Mouse (Mus musculus): Measurements from ENCODE around the gene Fam111a.

The Fam111a gene

DNA sequence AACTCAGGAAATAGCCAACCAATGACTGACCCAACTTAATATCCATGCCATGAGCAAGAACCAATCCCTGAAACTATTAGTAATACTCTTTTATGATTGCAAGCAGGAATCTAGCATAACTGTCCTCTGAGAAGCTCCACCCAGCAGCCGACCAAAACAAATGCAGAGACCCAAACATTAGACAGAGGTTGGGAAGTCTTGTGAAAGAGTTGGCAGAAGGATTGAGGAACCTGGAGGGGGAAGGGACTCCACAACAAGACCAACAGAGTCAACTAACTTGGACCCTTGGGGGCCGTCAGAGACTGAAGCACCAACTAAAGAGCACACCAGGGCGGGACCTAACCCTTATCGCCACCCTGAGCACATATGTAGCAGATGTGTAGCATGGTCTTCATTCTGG is 12.7 kb downstream of the Fam111a start:
- no peak for DNase-seq (ENCODE audit: inconsistent ontology term)

DNA sequence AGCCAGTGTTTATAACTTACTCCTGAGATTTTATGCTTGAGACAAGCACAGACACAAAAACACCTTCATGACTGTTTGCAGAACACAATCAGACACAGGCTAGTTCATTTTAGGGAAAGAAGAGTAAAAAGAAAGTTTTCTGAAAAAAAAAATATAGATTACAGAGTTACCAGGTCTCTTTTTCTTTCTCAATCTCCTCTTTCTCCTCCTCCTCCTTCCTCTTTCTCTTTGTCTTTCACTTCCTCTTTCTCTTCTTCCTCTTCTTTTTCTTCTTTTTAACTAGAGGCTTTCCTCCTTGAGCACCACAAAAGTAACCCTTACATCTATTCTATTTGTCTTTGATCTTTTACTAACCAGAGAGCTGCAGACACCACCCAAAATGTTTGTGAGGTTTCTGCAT is 18.7 kb downstream of the Fam111a start:
- no peak for DNase-seq (ENCODE audit: inconsistent ontology term)

DNA sequence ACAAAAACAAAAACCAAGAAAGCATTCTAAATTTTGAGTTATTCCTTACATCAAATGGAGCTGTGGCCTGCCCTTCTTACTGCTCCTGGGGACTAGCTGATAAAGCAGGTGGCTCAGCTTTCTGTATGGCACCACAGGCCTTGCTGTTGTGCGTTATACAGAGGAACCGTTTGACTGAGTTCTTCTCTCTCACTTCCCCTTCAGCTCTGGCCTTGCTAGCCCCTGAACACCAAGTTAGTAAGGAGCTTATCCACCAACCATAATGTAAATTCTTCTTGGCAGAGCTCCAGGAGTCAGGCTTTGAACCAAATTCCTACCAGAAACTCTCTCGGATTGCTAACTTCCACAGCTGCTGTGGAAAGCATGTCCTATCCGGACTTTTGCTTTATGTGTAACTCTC is 21.5 kb downstream of the Fam111a start:
- DNase-seq (ENCODE audit: inconsistent ontology term): no peak

DNA sequence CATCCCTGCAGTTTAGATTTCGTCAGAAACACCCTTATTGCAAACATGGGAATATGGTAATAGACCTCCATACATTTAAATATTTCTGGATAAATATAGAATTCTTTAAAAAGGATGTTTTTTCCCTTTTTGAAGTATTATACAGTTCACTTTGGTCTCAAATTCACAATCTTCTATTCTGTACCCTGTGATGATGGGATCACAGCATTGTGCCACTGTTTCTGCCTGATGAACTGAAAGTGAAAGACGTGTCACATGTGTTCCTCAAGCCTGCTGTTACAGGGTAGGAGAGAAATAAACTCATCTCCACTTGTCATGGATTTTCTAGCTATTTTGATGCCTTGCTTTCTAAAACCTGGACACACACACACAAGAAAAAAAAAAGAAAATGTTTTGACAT is 25.3 kb downstream of the Fam111a start:
- DNase-seq (ENCODE audit: inconsistent ontology term): no peak

DNA sequence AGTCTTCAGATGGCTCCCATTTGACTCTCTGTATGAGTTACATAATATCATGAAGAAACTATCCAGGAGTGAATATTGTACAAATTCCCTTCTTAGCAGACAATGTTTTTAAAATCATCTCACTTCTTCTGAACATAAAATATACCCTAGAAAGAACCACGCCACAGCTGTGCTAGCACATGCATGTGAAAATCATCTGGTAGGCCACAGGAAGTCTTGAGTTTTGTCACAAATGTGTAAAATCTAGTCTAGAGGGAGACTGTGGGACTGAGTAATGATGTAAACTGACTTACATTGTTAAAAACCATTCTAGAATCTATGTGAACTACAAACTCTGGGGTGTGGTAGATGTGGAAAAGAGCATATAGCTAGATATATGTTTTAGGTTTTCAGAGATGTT is 26.1 kb downstream of the Fam111a start:
- DNase-seq (ENCODE audit: inconsistent ontology term): no peak

DNA sequence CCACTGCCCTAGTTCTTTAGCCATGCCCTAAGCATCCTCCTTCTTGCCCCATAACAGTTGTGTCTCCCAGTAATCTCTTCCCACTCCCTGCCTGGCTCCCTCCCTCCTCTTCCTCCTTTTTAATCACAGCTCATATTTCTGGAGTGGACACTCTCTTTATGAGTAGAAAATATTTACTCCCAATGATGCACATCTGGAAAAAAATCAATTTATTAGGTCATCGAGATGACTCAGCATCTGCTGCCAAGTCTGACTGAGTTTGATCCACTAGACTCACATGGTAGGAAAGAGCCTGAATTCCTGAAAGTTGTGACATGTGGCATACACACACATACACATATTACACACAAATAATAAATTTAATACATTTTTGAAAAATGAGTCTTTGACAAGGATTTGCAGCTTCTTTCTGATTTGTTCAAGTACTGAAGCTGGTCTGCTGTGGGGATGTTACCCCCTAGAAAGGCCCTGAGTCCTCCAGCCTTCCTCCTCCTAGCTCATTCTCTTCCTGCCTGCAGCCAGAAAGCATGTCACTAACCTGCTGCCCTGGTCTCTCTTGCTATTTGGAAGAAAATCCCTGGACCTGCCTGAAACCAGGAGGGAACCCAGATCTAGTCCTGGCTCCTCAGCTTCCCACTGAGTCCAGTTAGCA is 27.2 kb downstream of the Fam111a start:
- no peak for DNase-seq (ENCODE audit: inconsistent ontology term)

DNA sequence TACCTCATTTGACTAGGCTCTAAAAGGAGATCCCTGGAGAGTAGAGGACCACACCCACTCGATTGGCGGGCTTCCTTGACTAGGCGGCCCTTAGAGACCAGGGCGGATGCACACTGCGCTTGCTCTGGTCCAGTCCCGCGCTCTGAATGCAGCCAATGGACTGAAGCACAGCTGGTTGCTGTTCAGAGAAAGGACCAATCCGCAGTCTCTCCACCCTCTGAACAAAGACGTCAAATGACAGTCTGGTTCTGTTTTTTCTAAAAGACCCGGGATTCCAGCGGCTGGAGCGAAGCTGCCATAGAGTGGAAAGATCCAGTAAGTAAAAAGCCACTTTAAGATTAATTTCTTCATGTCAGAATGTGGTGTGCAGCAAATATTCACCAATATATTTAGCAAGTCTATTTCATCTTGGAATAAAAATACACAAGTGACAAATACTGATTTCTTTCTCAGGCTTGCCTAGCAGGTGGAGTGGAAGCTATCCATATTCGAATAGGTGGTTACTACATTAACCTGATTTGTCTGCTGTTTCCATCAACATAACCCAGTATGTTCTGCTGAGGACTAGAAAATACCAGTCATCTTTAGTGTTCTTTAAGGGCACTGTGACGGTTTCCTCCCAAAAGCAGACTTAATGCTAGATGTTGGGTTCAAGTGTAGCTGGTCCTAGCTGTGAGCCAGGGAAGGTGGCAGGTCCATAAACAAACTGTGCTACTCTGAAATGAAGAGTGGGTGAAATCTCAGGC is 27.9 kb downstream of the Fam111a start:
- DNase-seq (ENCODE audit: inconsistent ontology term): peak; percentile 90

DNA sequence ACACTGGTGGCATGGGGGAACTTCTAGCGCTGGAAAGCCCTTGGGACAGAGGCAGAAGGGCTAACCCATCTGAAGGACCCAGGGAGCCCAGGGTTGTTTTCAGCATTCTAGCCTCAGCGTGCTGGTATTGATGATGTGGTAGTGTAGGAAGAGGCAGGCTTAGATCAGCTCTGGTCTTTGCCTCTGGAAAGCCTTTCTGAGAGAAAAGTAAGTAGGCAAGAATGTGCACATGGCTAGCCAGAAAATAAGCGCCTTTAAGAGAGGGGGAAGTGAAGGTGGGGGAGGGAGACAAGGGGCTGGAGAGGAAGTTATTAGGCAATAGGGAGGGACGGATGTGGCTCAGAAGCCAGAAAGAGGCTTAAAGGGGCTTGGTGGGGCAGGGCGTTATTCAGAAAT is 28.5 kb downstream of the Fam111a start:
- peak; percentile 55 for DNase-seq (ENCODE audit: inconsistent ontology term)

DNA sequence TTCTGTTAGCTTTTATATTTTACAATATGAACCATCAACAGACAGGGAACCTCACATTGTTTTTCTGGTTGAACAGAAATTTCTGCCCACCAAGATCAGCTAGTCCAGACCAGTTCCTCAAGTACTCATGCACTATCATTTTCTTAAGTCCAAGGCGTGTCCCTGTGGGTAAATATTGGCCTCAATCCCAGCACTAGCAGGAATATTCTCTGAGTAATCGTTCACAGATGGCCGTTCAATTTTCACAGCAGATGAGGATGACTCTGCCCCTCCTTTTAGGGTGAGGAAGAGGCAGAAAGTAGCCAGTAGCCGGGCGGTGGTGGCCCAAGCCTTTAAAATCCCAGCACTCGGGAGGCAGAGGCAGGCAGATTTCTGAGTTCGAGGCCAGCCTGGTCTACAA is 29.6 kb downstream of the Fam111a start:
- no peak for DNase-seq (ENCODE audit: inconsistent ontology term)

DNA sequence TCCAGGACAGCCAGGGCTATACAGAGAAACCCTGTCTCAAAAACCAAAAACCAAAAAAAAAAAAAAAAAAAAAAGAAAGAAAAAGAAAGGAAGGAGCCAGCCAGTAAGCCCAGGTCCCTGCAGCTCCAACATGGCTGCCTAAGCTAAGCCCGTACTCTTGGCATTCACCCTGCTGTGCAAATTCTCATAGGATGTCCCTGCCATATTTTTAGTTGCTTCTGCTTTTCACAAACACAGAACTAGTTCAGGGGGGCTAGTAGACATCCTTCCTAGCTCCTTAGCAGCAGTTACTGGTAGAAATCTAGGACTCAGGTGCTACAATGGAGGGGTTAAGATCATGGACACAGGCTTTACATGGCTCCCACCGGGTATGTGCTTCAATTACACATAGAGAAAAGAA is 30.0 kb downstream of the Fam111a start:
- DNase-seq (ENCODE audit: inconsistent ontology term): no peak

DNA sequence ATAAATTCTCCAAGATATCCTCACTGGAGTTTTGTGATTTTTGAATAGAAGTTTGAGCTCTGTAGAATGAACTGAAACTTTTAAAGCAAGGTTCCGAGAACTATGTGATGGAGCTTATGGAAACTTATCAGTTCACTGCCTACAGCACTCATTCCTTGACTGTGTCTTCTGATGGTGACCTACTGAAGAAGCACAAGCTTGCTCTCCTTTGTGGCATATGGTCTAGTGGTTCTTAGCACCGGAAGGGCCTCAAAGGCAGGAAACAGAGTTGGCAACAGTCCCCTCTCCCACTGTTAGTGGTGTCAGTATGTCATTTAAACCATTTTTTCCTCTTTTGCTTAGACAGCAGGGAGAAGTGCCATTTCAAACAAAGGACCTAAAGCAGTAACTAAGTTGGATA is 31.1 kb downstream of the Fam111a start:
- no peak for DNase-seq (ENCODE audit: inconsistent ontology term)

DNA sequence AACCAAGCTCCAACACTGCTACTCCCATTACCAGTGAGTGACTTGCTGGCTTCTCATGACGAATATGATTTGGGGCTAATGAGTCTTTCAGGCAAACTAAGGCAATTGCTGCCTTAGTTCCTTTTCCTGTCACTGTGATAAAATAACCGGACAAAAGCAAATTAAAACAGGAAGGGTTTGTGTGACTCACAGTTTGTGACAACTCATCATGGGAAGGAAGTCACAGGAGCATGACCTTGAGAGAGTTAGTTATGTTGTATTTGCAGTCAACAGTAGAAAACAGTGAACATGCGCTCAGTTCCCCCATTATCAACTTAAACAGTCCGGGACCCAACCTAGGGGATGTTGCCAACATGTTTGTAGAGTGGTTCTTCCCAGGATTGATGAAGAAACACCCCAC is 39.8 kb downstream of the Fam111a start:
- DNase-seq (ENCODE audit: inconsistent ontology term): no peak

DNA sequence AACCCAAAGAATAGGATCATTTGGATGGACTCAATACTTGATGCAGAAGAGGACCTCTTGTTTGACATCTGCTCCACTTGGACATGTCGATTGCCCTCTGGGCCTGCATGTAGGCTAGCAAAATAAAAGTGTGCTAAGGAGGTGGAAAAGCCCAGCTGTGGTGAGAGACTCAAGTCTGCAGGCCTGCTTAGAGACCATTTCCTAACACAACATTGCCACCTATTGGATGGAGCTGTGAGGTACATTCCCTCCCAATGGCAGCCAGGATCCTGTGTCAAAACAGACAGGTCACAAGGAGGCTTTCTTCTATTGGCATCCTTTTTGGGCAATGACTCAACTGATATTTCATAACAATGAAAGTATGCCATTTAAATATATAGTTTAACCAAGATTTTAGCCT is 46.4 kb downstream of the Fam111a start:
- DNase-seq (ENCODE audit: inconsistent ontology term): peak; percentile 60

DNA sequence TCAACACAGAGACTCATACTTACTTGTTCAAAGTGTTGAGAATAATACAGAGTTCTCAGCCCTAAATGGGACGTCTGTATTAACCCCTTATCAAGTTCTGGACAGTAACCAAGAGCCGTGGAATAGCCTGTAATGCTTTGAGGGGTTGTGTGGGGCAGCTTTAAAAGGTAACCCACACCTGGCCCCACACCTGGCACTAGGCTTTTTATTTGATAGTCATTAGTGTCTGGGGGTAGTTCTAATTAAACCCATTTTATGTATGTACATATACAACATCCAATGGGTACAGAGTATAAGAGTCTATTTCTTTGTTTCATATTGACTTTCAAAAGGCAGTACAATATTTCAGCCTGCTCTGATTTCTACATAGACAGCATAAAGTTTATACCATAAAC is 49.6 kb downstream of the Fam111a start:
- DNase-seq (ENCODE audit: inconsistent ontology term): no peak

DNA sequence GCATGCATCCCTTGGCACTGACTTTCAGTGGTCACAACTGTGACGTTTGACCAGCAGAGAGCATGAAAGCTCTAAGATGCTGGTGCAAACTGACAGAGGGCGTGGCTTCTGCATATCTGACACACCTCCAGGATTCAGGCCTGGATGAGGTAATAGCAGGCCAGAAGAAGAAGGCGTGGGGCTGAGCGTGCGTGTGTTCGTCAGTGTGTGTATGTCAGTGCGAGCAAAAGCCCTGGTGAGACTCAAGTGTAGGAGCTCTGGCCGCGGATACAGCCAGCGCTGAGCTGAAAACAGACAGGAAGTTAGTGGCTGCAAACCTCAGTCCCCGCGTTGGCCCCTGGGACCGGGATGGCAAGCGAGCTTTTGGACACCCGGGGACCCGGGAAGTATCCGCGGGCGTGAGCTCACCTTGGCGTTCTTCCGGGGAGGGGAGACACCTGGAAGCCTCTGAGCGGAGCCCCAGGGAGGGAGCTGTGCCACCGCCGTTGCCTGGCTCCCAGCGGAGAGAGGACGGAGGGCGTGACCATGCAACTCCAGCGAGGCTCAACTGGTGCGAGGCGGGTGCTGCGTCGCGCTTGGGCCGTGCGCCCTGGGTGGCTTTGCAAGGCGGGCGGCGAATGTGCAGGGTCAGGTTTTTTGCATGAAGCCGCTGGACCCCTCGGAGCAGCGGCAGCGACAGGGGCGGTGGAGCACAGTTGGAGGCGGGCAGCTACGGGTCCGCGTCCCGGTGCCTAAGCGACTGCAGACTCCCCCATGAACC is 50.2 kb downstream of the Fam111a start:
- DNase-seq (ENCODE audit: inconsistent ontology term): peak; percentile 81

DNA sequence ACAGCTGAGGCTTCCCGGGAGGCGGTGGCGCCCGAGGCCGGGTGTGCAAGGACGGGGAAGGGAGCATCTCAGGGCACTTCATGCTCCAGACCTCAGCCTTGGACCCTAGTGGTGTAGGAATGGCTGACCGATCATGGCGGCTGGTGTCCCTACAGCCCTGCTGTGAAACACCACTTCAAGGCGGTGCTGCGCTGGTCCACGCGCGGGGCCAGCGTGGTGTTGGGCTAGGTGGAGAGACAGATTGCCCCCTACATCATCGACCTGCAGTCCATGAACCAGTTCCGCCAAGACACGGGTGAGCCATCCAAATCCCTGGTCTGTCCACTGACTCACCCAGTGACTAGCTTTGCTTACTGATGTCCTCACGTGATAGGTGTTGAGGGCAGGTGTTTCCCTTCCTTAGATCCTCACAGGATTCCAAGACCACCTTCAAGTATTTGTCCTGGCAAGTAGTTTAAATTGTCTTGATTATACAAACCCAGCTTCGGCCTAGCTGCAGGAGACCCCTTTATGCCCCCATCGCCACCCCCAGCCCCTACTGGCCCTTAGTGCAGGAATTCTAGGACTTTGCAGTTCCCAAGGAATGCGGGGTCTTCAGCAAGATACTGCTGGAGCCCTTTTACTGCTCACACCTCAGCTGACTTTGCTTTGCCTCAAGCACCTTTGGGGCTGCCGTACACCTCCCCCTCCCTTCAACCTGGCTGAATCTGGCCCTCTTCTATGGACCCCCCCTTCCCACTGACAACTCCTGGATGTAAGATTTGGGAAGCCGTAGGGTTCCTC is 50.9 kb downstream of the Fam111a start:
- no peak for DNase-seq (ENCODE audit: inconsistent ontology term)

DNA sequence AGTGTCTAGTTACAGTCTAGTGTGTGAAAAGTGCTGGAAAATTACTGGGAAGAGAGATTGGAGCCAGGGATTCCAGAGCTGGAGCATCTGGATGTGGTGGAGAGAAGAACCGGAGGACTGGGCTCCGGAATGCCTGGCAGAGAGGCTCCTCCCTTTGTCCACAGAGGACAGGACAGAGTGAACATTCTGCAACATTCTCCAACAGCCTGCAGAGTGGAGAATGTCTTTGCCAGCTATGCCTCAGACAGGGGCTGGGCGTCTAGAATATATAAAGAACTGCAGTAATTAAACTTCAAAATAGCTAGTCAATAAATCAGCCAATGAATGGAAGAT is 51.5 kb downstream of the Fam111a start:
- peak; percentile 32 for DNase-seq (ENCODE audit: inconsistent ontology term)

DNA sequence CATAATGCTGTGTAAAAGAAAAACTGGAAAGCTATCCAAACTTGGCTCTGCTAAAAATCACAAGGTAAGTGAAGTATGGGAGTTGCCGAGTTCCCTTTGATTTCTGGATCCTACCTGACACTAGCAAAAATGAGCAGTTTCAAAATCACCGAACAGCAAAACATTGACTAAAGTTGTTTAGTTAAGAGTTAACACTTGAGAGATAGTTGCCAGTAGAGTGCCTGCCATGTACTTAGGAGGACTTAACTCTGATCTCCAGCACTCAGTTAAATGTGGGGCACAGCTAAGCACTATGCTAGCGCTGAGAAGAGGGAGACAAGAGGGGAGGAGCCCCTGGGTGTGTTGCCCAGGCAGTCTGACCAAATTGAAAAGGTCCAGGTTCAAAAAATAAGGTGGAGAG is 53.1 kb downstream of the Fam111a start:
- no peak for DNase-seq (ENCODE audit: inconsistent ontology term)

DNA sequence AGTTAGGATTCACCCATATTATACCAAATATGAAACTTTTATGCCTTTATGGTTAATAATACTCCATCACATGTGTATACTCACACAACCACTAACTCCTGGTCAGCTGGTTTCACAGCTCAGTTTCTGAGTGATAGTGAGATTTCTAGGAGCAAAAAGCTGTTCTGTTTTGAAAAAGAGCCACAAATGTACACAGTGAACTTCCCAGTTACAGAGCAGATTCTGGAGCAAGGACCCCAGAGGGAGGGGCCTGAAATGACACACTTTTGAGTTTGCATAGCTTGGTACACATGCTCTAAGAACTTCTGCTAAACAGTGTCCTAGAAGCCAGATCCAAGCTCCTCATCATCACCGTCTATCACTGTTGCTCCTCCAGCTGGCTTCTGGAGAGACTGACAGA is 54.1 kb downstream of the Fam111a start, which contains the start of gene Gm4952:
Gene Gm4952 (plus strand): TSS at position 301 of the 400 bp plus-strand sequence.
- no peak for DNase-seq (ENCODE audit: inconsistent ontology term)

DNA sequence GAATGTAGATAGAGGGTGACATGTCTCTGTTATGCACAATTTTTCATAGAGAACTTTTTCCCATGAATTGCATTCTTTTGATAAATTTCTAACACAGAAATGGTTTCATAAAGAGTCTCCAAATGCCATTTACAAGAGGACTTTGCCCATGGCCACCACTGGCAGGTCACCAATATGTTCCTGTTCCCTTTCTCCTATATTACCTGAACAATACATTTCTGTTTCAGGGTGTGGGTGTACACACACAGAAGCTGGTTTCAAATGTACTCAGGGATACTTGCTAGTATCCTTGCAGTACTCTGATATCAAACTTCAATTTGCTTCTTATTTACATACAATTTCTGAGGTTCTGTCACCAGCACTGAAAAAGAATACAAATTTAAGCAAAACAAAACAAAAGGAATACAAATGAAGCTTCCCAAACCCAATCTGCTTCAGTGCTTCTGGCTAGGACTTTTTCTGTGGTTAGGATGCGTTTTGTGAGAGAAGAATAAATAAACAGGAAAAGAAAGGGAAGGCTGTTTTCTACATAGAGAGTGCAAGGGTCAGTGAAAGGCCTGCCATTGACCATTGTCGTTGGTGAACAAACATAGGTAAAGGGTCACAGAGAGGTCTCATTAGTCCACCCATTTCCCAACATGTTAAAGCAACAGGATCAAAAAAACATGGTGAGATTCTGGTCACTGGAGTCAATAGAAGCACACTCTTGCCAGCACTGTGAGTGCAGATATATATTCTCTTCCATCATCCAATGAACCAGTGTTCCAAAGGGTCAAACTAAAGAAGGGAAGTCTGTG is 55.3 kb downstream of the Fam111a start:
- no peak for DNase-seq (ENCODE audit: inconsistent ontology term)

DNA sequence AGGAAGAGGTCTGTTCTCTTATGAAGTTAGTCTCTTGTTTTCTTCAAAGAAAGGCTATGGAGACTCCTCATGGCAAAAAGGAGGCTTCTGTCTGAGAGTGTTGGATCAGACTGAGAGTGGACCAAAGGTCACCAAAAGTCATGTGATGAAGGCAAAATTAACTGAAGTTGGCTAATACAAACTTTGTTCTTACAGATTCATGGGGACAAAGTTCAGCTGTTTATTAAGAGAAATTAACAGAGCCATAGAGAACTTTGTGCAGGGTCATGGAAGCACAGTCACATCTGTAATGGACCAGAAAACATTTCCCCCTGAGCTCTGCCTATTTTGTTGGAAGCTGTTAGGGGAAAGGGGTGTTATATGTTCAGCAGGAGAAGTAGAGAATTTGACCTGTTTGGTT is 62.8 kb downstream of the Fam111a start:
- no peak for DNase-seq (ENCODE audit: inconsistent ontology term)
